Mouse (Mus musculus) adrenal gland, adult 18-20 months (tissue): ENCODE measurements around the gene Trpm5. TPM values are rescaled to one million over a fixed set of nuclear protein-coding genes. Genes with fewer than 3 reads are reported as not detected.
A peak's percentile ranks its signal among the peaks of the same experiment; 100 is the strongest.

ENCODE experiments used
- DNase-seq, 2 experiments: peaks; one replicate each; pipeline ENCODE4 v3.0.0; 2021 to 2022; ENCODE audit warnings: low spot score in 2 of 2
- total RNA-seq, 2 experiments: library from RNA; stranded (reverse); gene quantifications; 1 replicate in 1 of 2; 2 replicates in 1 of 2; pipeline ENCODE4 v1.2.3; 2021

The Trpm5 gene
- total RNA-seq, 2 experiments from 2014 or later: 0.30 to 0.38 TPM

DNA sequence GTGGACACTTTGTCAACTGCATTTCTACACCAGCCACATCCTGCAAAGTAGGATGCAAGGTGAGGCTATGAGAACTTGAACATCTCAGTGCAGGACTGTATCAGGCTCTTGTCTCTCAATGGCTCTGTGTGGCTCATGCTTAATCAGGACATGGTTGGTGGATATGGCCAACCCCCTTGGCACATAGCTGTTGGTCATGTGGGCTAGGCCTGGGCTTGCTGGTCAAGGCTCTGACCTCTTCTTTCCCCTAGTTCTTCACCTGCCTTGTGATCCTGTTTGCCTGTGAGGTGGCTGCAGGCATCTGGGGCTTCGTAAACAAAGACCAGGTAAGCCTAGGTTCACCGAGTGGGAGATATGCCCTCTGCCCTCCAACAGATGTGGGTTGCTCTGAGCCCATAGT lies 28.8 kb downstream of the Trpm5 start:
- no peak for DNase-seq

DNA sequence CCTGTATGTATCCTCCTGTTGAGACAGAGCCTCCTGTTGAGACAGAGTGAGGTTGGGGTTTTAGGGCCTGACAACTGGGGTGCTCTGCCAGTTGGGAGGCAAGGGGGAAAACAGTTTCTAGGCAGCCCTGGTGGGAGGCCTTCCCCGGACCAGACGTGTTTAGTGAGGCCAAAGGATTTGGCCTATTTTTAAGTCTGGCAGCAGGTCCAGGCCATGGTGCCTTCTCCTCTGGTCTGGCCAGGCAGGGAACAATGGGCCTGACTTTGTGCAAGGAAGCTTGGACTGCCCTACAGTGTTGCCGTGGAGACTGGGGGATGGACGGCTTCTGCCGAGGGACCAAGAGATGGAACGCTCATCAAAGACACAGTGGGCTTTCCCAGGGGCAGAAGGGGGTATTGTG lies 30.2 kb downstream of the Trpm5 start:
- DNase-seq: no peak

DNA sequence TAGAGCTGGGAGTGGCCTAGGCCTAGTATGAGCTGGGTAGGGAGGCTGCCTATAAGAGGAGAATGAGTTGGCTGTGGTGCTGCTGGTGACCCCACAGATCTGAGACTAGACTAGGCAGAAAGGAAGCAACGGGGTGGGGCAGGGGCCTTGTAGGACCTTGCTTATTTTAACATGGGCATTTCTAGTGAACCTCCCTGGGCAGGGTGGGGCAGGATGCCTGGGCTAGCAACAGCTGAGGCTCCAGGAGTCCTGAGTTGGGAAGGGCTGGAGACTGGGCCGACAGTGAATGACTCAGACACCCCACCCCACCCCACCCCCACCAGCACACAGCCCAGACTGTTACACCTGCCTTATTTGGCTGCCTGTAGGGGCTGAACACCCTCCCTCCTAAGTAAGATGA lies 31.7 kb downstream of the Trpm5 start:
- no peak for DNase-seq

DNA sequence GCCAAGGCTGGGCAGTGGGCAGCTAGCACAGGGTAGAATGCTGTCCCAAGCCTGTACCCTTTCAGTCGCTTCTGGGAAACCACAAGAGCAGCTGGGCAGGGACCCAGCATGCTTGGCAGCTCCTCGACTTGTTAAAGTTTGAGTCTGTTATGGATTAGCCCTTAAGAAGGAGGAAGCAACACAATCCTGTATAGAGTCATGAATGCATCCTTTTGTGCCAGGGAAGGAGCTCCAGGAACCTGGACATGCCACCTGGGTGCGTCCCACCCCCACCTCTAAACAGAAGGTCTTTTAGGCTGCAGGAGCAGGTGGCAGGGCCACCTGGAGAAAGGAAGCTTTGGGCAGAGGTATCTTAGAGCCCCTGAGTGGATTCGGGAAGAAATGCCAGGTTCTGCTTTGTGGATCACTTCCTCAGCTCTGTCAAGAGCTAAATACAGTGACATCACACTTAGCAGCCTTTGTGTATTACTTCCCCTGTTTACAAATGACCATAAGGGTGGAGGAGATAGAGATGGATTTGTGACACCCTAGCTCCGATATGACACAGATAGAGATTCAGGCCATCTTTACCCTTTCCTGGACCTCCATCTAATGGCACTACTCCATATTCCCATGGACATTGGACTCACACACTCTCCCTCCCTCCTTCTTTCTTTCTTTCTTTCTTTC lies 35.1 kb downstream of the Trpm5 start:
- no peak for DNase-seq

DNA sequence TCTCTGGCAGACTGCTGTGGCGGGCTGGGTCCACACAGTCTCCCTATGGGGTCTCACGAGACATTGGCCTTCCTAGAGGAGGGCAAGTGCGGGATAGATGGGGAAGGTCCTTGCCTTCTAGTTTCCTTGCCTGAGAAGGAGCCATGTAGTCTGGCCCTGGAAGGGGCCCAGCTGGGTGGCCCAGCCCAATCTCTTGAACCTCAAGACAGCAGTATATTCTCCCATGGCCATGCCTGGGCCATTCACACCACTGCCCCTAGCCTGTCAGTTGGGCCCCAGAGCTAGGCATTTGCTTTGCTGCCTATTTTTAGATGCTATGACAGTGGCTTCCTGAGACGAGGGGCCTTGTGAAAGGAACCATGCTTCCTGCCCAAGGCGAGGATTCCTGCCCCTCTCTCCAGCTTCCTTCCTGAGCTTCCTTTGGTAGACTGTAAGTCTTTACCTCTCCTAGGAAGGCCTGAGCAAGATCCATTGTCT lies 36.2 kb downstream of the Trpm5 start:
- DNase-seq: no peak

DNA sequence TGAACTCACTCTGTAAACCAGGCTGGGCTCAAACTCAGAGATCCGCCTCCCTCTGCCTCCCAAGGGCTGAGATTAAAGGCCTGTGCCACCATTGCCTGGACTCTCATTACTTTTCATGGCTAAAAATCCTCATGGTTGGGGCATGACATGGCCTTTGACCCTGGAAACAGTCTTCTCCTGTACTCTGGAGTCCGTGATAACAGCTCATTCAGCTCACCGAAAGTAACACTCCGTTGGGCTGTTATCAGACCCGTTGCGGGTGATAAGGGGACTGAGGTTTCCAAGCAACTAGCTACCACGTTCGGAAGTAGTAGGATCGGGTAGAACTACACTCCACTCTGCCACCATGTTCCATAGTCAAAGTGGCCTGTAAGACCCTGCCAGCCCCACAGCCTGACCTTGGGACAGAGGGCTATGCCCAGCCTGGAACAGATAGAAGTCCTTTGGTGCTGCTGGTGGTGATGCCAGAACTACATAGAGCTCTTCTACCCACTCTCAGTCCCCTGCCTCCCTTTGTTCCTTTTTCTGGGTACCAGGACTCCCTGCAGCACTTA lies 36.7 kb downstream of the Trpm5 start:
- DNase-seq: no peak

DNA sequence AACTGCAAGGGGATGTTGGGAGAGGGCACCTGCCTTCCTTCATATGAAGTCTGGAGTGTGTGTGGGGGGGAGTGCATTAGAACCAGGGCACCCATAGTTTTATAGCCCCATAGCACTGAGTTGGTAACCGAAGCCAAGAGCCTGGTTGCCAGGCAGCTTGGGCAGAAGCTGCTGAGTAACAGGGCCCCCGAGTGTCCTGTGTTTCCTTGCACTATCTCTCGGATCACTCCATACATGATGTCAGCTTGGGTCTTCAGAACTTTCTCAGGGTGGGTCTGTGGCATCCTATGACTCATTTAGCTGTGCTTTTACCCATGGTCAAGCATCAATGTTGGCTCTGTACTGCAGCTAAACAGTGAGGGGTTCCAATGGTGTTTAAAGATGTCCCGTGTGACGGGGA lies 37.4 kb downstream of the Trpm5 start:
- DNase-seq: no peak

DNA sequence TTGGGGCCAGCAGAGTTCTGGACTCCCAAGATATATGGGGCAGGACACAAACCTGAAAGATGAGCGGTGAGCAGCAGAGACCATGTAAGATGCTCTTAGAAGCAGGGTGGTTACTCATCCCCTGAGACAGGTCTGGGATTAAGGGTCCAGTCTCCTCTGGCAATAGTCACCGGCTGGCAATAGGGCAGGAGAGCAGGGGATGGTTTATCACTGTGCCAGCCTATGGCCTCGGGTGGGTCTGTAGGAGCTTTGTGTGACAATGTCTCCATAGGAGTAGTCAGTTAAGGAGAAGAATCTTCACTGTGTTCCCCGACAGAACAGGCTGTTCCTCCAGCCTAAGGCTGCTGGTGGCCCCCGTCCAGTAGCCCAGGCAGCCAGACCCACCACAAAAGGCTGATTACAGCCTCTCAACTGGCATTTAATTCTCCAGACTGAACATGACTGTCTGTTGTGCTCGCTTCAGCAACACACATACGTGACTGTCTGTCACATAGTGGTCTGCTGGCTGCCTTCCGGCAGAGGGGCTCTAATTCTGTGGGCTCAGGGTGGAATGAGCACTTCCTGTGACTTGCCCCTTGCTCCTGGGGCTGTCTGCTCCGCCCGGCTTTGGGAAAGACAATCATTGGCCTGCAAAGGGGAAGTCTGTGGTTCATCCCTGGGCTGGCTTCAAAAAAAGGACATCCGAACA lies 38.8 kb downstream of the Trpm5 start:
- no peak for DNase-seq

DNA sequence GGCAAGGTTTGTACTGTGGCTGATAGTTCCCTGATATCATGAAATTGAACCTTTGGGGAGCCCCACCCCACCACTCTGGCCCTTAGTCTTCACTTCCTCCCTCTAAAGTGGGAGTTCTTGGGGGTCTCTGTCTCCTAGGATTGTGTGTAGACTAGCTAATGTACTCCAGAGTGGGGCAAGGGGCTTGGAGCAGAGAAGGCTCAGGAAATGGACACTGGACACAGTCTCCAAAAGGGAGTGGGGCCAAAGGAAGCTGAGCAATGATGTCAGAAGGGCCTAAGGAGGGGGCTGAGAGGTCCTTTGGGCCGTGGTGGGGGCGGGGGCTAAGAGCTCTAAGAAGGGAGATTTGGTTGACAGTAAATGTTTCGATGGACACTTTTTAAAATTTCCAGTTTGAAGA lies 39.4 kb downstream of the Trpm5 start:
- no peak for DNase-seq

DNA sequence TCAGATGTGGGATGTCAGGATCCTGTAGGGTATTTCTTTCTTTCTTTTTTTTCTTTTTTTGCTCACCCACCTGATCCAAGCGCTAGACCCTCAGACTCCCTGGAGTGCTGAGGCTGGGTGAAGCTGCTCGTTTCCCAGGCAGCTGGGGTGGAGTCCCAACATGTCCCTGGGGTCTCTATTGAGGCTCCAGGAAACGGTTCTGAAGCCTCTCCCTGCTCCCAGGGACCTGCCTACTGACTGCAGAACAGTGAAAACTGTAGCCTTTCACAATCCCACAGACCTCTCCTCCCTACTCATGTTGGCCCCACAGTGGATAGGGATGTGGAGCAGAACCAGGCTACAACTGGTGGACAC lies 39.9 kb downstream of the Trpm5 start:
- DNase-seq: no peak

DNA sequence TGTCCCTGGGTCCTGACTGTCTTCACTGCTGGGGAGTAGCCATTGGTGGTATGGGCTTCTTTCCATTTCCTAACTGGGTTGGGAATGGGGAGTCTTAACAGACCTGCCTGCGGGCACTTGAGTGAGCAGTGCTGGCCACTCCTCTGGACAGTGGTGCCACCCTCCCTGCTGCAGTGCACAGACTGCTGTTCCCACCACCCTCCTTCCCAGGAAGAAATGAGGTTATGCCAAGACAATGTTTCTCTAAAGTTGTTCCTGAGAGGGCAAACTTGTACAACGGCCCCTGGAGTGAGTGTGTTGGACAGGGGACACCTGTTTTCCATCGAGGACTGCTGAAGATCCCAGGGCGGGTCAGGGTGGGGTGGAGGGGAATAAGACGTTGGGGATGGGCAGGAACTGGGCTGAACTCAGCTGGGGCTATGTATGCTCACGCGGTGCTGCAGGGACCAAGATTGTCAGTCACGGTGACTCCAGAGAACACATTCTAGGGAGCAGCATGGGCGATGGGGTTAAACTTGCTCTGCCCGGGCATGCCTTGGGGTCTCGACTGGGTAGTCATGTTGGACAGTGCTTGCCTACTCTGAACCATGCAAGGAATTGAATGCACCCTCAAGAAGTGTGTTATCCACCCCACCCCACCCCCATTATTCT lies 40.4 kb downstream of the Trpm5 start:
- no peak for DNase-seq

DNA sequence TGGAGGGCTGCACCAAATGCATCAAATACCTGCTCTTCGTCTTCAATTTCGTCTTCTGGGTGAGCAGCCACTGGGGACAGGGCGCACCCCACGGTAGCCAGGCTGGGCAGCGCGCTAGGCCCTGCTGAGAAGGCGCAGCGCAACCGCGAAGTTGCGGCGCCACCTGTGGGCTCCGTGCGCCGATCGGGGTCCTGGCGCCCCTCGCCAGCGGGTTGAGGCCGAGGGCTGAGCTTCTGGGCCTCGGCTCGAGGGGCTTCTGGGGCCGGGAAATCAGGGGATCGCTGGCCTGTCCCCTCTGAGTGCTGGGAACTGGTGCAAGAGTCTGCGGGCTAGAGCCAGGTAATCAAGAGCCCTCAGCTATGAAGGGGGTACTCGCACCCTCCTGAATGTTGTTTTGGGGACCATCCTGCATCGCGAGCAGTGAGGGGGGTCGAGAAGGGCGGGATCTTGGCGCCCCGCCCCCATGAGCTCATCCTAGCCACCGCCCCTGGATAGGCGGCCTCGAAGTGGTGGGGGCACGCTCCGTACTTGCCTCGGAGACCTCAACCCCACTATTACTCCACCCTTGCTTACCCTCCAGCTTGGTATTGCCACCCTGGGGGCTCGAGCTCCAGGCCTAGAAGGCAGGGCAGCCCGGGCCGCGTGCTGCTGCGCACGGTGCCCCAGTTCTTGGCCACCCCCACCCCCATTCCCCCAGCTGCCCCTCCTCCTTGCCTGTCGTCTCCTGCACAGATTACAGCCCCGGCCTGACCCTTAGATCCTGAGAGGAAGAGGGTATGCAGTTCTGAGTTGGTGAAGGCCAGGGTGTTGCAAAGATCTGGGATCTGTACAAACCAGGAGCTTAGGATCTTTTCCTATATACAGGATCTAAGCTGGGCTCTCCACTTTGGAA lies 41.2 kb downstream of the Trpm5 start:
- DNase-seq: peak; percentile 72 to 75

DNA sequence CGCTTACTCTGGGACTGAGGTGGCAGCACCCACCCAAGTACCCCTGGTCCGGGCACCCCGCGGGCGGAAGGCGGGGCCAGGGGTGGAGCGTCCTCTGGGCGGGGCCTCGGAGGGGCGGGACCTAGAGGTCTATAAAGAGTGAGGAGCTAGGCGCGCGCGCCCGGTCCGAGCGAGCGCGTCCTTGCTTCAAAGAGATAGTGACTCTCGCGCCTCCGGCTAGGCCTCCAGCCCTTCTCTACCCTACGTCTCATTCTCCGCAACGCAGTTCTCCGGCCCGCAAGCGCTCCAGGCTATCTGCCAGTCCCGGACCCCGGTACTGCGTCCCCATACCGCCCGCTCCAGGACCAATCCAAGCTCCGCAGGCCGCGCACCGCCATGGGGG lies 41.8 kb downstream of the Trpm5 start, which contains the start of gene Cd81:
Cd81 (plus strand) TSS at position 114 of the 382 bp plus-strand sequence.
- peak; percentile 96 for DNase-seq

DNA sequence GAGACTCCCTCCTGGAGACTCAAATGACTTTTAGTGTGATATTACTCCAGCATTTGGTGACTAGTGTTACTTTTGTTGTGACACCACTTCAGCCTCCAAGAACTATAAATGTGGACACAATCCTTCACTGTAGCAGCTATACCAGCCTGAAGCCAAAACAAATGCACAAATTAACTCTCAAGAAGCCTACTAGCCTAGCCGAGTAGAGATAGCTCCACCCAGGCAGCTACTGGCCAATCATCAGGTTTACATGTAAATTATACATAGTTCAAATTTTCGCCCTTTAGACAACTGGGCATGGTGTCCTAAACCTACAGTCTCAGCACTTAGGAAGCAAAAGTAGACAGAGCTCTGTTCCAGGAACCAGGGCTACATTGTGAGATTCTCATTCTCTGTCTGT lies 43.1 kb downstream of the Trpm5 start:
- no peak for DNase-seq

DNA sequence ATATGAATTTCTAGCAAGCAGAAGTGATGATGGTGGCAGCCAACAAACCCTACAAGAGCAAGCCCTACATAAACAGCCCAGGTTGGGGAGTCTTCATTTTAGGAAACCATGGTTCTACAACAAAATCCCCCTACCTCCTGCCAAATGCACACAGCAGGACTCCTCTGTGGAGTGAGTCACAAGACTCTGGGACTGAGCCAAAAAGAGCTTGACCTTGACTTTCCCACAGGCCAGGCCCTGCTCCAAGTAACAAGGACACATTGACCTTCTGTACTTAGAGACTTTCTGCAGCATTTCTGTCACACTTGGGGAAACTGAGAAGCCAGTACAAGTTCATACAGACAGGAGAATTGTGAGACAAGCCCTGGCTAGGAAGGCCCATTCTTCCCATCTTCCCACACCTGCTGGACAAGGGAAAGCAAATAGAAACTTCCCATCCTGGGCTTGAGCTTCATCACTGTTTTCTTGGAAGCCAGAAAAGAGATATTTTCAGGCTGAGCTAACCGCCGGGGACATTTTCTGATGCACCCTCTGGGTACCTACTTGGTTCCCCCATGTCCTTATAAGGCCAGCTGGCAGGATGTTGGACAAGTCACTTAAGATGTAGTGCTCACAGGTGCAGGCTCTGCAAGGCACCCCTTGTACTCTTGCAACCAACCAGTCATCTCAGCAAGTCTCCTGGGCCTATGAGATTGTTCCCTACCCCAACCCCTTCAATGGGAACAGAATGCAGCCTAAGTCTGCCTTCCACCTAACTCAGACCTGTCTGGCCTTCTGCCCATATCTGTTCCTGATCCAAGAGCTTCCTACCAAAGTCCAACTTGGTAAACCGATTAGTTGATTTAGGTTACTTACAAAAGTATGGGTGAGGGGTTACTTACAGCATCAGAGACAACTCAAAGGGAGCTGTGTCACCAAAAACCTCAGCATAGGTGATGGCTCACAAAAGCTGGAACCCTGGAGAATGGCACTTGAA lies 44.3 kb downstream of the Trpm5 start:
- peak; percentile 63 to 86 for DNase-seq

DNA sequence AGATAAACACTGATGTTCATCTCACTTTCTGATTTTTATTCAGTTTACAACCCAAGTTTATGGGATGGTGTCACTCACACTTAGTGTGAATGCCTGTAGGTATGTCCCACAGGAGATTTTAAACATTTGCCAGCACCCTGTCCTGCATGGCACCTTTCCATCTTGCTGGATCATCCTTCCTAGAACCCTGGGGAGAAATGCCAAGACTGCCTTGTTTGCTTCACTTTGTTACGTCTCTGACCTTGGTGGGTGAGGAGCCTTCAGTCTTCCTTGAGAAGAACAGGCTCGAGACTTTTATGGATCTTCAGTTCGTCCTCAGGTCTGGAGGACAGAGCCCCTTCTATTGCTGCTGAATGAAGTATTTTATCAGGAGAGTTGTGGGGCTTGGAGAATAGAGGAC lies 45.1 kb downstream of the Trpm5 start:
- no peak for DNase-seq

DNA sequence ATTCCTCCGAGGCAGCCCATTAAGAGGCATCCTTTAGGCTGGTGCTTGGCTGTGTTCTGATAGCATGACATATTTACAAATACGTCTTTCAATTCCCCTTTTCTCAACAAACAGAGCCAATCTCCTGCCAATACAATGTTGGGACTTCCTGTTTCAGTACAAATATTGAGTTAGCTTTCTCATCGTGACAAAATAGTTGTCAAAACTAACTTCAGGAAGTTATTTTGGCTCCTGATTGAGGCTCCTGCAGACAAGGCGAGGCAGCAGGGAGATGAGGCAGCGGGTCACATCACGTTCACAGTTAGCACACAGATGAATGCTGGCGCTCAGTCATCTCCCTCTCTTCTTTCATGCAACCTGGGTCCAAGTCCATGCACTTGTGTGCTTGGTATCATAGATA lies 48.1 kb downstream of the Trpm5 start:
- DNase-seq: no peak

DNA sequence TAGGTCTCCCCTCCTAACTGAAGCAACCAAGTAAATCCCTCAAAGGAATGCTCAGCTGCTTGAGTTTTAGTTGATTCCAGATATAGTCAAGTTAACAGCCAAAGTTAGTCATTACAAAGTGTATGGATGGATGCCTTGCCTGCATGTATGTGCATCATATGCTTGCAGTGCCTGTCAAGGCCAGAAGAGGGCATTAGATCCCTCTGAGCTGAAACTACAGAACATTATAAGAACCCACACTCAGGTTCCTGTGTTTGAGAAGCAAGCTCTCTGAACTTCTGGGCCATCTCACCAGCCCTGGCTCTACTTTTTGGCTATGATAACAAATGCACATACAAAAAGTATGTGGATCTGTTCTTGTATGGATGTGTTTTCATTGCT lies 49.6 kb downstream of the Trpm5 start:
- DNase-seq: no peak

DNA sequence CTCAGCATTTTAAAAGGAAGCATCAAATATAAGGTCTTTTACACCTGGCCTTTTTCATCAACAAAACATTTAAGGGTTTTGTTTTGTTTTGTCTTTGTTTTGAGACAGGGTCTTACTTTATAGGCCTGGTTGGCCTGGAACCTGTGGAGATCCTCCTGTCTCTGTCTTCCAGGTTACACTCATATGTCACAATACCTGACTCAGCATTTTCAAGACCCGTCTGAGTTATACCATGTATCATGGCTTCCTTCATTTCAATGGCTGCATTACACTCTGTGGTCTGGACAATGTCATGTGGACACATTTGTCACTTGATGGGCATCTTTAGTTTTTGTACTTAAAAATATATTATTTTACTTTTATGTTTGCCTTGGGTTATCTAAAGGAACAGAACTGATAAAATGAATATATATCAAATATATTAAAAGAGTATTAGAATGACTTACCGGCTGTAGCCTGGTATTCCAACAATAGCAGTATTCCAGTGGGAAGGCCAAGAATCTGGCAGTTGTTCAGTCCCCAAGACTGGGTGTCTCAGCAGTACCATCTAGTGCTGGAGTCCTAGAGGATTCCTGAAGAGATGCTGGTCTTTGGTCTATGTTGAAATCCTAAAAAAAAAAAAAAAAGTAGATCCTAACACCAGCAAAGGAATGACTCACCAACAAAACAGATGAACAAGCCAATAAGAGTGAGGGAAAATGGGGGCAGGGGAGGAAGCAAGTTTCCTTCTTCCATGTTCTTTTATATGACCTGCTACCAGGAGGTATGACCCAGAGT lies 50.2 kb downstream of the Trpm5 start:
- no peak for DNase-seq
